Mouse (Mus musculus): ENCODE measurements around the gene Sec24b. TPM values are rescaled to one million over a fixed set of nuclear protein-coding genes. Genes with fewer than 3 reads are reported as not detected.

Sec24b gene
- total and polyA plus RNA-seq, 3 experiments: 27.9 to 96.0 (median 64.9) TPM

GRCm38 (mm10) chr3:130052541-130053298 is 8.6 kb downstream of the Sec24b start:
- H3K4me3 ChIP-seq (ENCODE audit: low read depth, low read length): no peak overlapping the region
- peaks cover 23% of the 10 kb centered on the region for H3K4me1 ChIP-seq (ENCODE audit: insufficient read depth, low read depth, low read length)
- TF ChIP-seq GATA2 (IDR thresholded peaks at IDR 0.05; ENCODE audit: borderline replicate concordance, low read depth, low read length) (no peak), CTCF (IDR thresholded peaks at IDR 0.05; ENCODE audit: low read depth, low read length) (no peak), TAL1 (conservative IDR thresholded peaks at IDR 0.05; ENCODE audit: low read depth, low read length) (no peak), GATA1 (IDR thresholded peaks at IDR 0.05; ENCODE audit: borderline replicate concordance, low read length) (no peak), POLR2AphosphoS5 (IDR thresholded peaks at IDR 0.05; ENCODE audit: insufficient replicate concordance, low read depth, low read length) (no peak)
- H3K9me3 ChIP-seq (replicated peaks): peaks cover 18% of the 10 kb centered on the region
- H3K36me3 ChIP-seq (replicated peaks): peaks cover 72% of the 10 kb centered on the region
- no peak for ATAC-seq (ENCODE audit: extremely low read depth, insufficient number of reproducible peaks, low FRiP score, poor library complexity, severe bottlenecking)
- no peak for DNase-seq (ENCODE audit: low spot score)
- H3K27me3 ChIP-seq (ENCODE audit: insufficient read depth, low read length): no peaks in the 10 kb centered on the region

GRCm38 (mm10) chr3:130052116-130052515 is 9.2 kb downstream of the Sec24b start:
- ATAC-seq (ENCODE audit: extremely low read depth, insufficient number of reproducible peaks, low FRiP score, poor library complexity, severe bottlenecking): no peak
- Histone ChIP-seq H3K4me1 (ENCODE audit: insufficient read depth, low read depth, low read length) (peaks cover 17% of the 10 kb centered on the region), H3K36me3 (replicated peaks) (peaks cover 66% of the 10 kb centered on the region), H3K4me3 (ENCODE audit: low read depth, low read length) (no peak overlapping the region), H3K9me3 (replicated peaks) (peaks cover 20% of the 10 kb centered on the region), H3K27me3 (ENCODE audit: insufficient read depth, low read length) (no peaks in the 10 kb centered on the region)
- TF ChIP-seq CTCF (IDR thresholded peaks at IDR 0.05; ENCODE audit: low read depth, low read length) (no peak), GATA2 (IDR thresholded peaks at IDR 0.05; ENCODE audit: borderline replicate concordance, low read depth, low read length) (no peak), POLR2AphosphoS5 (IDR thresholded peaks at IDR 0.05; ENCODE audit: insufficient replicate concordance, low read depth, low read length) (no peak), GATA1 (IDR thresholded peaks at IDR 0.05; ENCODE audit: borderline replicate concordance, low read length) (no peak), TAL1 (conservative IDR thresholded peaks at IDR 0.05; ENCODE audit: low read depth, low read length) (no peak)
- no peak for DNase-seq (ENCODE audit: low spot score)

GRCm38 (mm10) chr3:130040711-130041110 is 20.6 kb downstream of the Sec24b start:
- Histone ChIP-seq H3K27me3 (ENCODE audit: insufficient read depth, low read length) (no peaks in the 10 kb centered on the region), H3K4me1 (ENCODE audit: insufficient read depth, low read depth, low read length) (peaks cover 9% of the 10 kb centered on the region), H3K36me3 (replicated peaks) (peaks cover 55% of the 10 kb centered on the region), H3K9me3 (replicated peaks) (peaks cover 22% of the 10 kb centered on the region), H3K4me3 (ENCODE audit: low read depth, low read length) (no peak overlapping the region)
- TF ChIP-seq CTCF (IDR thresholded peaks at IDR 0.05; ENCODE audit: low read depth, low read length) (no peak), GATA2 (IDR thresholded peaks at IDR 0.05; ENCODE audit: borderline replicate concordance, low read depth, low read length) (no peak), GATA1 (IDR thresholded peaks at IDR 0.05; ENCODE audit: borderline replicate concordance, low read length) (no peak), POLR2AphosphoS5 (IDR thresholded peaks at IDR 0.05; ENCODE audit: insufficient replicate concordance, low read depth, low read length) (no peak), TAL1 (conservative IDR thresholded peaks at IDR 0.05; ENCODE audit: low read depth, low read length) (no peak)
- no peak for DNase-seq (ENCODE audit: low spot score)
- ATAC-seq (ENCODE audit: extremely low read depth, insufficient number of reproducible peaks, low FRiP score, poor library complexity, severe bottlenecking): no peak

- Histone ChIP-seq H3K9me3 (replicated peaks) (peaks cover 20% of the 10 kb centered on the region), H3K4me3 (ENCODE audit: low read depth, low read length) (no peak overlapping the region), H3K36me3 (replicated peaks) (peaks cover 62% of the 10 kb centered on the region), H3K27me3 (ENCODE audit: insufficient read depth, low read length) (no peaks in the 10 kb centered on the region), H3K4me1 (ENCODE audit: insufficient read depth, low read depth, low read length) (peaks cover 9% of the 10 kb centered on the region)
- ATAC-seq (ENCODE audit: extremely low read depth, insufficient number of reproducible peaks, low FRiP score, poor library complexity, severe bottlenecking) (peak; percentile 75), DNase-seq (ENCODE audit: low spot score) (no peak)
- TF ChIP-seq GATA2 (IDR thresholded peaks at IDR 0.05; ENCODE audit: borderline replicate concordance, low read depth, low read length) (no peak), TAL1 (conservative IDR thresholded peaks at IDR 0.05; ENCODE audit: low read depth, low read length) (no peak), CTCF (IDR thresholded peaks at IDR 0.05; ENCODE audit: low read depth, low read length) (no peak), POLR2AphosphoS5 (IDR thresholded peaks at IDR 0.05; ENCODE audit: insufficient replicate concordance, low read depth, low read length) (no peak), GATA1 (IDR thresholded peaks at IDR 0.05; ENCODE audit: borderline replicate concordance, low read length) (no peak)
These were observed 21.3 kb downstream of the Sec24b start for GRCm38 (mm10) chr3:130040017-130040416.

GRCm38 (mm10) chr3:130028741-130029140 is 32.6 kb downstream of the Sec24b start:
- Histone ChIP-seq H3K4me3 (ENCODE audit: low read depth, low read length) (no peak overlapping the region), H3K27me3 (ENCODE audit: insufficient read depth, low read length) (no peaks in the 10 kb centered on the region), H3K36me3 (replicated peaks) (peaks cover 96% of the 10 kb centered on the region), H3K4me1 (ENCODE audit: insufficient read depth, low read depth, low read length) (no peaks in the 10 kb centered on the region), H3K9me3 (replicated peaks) (no peaks in the 10 kb centered on the region)
- TF ChIP-seq POLR2AphosphoS5 (IDR thresholded peaks at IDR 0.05; ENCODE audit: insufficient replicate concordance, low read depth, low read length): no peak
- TF ChIP-seq TAL1 (conservative IDR thresholded peaks at IDR 0.05; ENCODE audit: low read depth, low read length): no peak
- no peak for TF ChIP-seq GATA2 (IDR thresholded peaks at IDR 0.05; ENCODE audit: borderline replicate concordance, low read depth, low read length)
- no peak for TF ChIP-seq GATA1 (IDR thresholded peaks at IDR 0.05; ENCODE audit: borderline replicate concordance, low read length)
- no peak for TF ChIP-seq CTCF (IDR thresholded peaks at IDR 0.05; ENCODE audit: low read depth, low read length)
- ATAC-seq (ENCODE audit: extremely low read depth, insufficient number of reproducible peaks, low FRiP score, poor library complexity, severe bottlenecking): no peak
- no peak for DNase-seq (ENCODE audit: low spot score)

- H3K36me3 ChIP-seq (replicated peaks): peaks cover 87% of the 10 kb centered on the region
These were observed 35.2 kb downstream of the Sec24b start for GRCm38 (mm10) chr3:130026181-130026580.

More at GRCm38 (mm10) chr3:130026181-130026580, 35.2 kb downstream of the Sec24b start:
- no peak for DNase-seq (ENCODE audit: low spot score)
- no peak for TF ChIP-seq TAL1 (conservative IDR thresholded peaks at IDR 0.05; ENCODE audit: low read depth, low read length)
- TF ChIP-seq CTCF (IDR thresholded peaks at IDR 0.05; ENCODE audit: low read depth, low read length): no peak
- TF ChIP-seq GATA2 (IDR thresholded peaks at IDR 0.05; ENCODE audit: borderline replicate concordance, low read depth, low read length): no peak
- no peak for TF ChIP-seq POLR2AphosphoS5 (IDR thresholded peaks at IDR 0.05; ENCODE audit: insufficient replicate concordance, low read depth, low read length)
- TF ChIP-seq GATA1 (IDR thresholded peaks at IDR 0.05; ENCODE audit: borderline replicate concordance, low read length): no peak
- H3K27me3 ChIP-seq (ENCODE audit: insufficient read depth, low read length): no peaks in the 10 kb centered on the region
- ATAC-seq (ENCODE audit: extremely low read depth, insufficient number of reproducible peaks, low FRiP score, poor library complexity, severe bottlenecking): no peak
- no peak overlapping the region for H3K4me3 ChIP-seq (ENCODE audit: low read depth, low read length)
- H3K4me1 ChIP-seq (ENCODE audit: insufficient read depth, low read depth, low read length): no peaks in the 10 kb centered on the region
- H3K9me3 ChIP-seq (replicated peaks): no peaks in the 10 kb centered on the region

Measured in G1E (cell line).